Mouse (Mus musculus): ENCODE data around the gene Ccdc69.

GRCm38 (mm10) chr11:55116004-55116403 is 38.1 kb upstream of the Ccdc69 start:
- no peak for TF ChIP-seq GATA1 (IDR thresholded peaks at IDR 0.05; ENCODE audit: borderline replicate concordance, low read length)
- no peak for TF ChIP-seq FLI1 (IDR thresholded peaks at IDR 0.05; ENCODE audit: low read length)

All from megakaryocyte, embryonic 14.5 days (primary cell).